Mouse (Mus musculus): ENCODE measurements at regions not wholly inside any gene's neighbourhood (a gene's known extent, or its start where the extent isn't known, plus 50 kb on each side); places are given as distances from the start of the nearest gene placed in this dataset.
A peak's percentile ranks its signal among the peaks of the same experiment; 100 is the strongest.

DNA sequence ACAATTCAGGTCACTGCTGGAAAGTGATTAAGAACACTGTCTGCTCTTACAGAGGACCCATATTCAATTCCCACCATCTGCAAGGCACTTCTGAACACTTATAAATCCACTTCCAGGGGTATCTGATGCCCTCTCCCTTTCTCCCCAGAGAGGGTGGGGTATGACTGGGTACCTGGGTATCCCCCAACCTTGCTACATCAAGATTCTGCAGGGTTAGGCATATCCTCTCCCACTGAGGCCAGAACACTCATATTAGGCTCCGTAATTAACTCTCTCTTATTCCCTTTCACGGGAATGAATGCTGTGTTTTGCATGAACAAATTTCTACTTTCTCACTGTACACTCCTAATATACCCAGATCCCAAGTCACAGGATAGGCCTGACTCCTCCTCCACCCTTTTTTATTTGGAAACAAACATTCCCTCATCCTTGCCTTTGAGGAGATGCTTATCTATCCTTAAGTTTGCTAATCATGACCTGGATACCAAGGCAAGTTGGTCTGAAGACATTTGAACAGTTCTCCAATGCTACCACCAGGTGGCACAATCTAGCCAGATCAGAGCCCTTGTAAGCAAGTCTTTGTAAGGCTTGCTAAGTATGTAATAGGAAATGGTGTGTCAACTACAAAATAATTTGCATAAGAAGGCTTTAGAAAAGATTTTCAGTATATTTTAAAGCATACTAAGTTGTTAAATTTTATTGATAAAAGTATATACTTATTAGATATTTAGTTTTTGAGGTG lies 66.3 kb upstream of the Selenop start:
- TF ChIP-seq POLR2A (IDR thresholded peaks at IDR 0.05; ENCODE audit: borderline replicate concordance, control insufficient read depth, low read depth, low read length) (no peak), CTCF (IDR thresholded peaks at IDR 0.05; ENCODE audit: control insufficient read depth, insufficient read depth, low read length) (peak; percentile 17; the same call in 1 of the 2 replicates)

Data from bone marrow, adult 2 months (tissue).